Mouse (Mus musculus) erythroblast, embryonic 14.5 days (primary cell): Measurements from ENCODE around the gene Aco1. TPM values are rescaled to one million over a fixed set of nuclear protein-coding genes. Genes with fewer than 3 reads are reported as not detected.

Experiments
- H3K27me3 ChIP-seq: 2 replicates; pipeline ENCODE4 v1.6.1; 2012; ENCODE audit warnings: inconsistent platforms; ENCODE audit not compliant: control insufficient read depth
- H3K36me3 ChIP-seq: 2 replicates; pipeline ENCODE4 v1.6.1; 2012; ENCODE audit warnings: mild to moderate bottlenecking, inconsistent platforms; ENCODE audit not compliant: control insufficient read depth
- H3K4me1 ChIP-seq: 2 replicates; pipeline ENCODE4 v1.6.1; 2012; ENCODE audit warnings: inconsistent platforms; ENCODE audit not compliant: control insufficient read depth
- H3K4me3 ChIP-seq: replicated peaks from 2 replicates; pipeline ENCODE3; 2012; ENCODE audit warnings: moderate library complexity, mild to moderate bottlenecking, inconsistent platforms
- H3K9me3 ChIP-seq: 2 replicates; pipeline ENCODE4 v1.6.1; 2012; ENCODE audit warnings: low read length, inconsistent platforms, mixed read lengths; ENCODE audit not compliant: control insufficient read depth
- GATA1 ChIP-seq: IDR thresholded peaks from 2 replicates; pipeline ENCODE4 v1.6.1; 2012; ENCODE audit warnings: low read length, inconsistent platforms, mixed read lengths
- TAL1 ChIP-seq: IDR thresholded peaks from 3 replicates; pipeline ENCODE4 v1.6.1; 2012; ENCODE audit warnings: low read length, inconsistent platforms, mixed read lengths
- polyA plus RNA-seq: library from polyadenylated mRNA; stranded (reverse); fragments of >175 nt; gene quantifications from 2 replicates; pipeline ENCODE4 v1.2.3, GENCODE M21; 2012

Aco1 gene
- polyA plus RNA-seq, 1 experiment = 0.08 TPM

DNA sequence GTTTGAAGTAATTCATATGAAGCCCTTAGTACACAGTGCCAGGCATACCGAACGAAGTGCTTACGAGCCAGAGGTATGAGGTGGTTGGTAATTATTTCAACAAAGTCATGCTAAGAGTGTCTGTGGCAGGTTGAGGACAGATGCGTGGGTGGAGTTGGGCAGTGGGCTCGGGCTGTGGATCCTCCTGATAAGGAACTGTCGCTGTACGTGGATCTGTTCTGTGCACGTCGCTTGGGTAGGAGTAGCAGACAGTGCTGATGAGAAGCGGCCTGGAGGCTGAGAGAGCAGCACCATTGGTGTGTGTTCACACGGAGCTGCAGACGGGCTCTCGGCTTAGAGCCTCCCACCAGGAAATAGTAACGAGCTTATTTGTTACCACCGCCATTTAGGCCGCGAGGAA, 35.7 kb downstream of the Aco1 start:
- TF ChIP-seq GATA1 (no peak), TAL1 (no peak)
- H3K36me3 ChIP-seq = peaks cover 36% of the 10 kb centered on the region
- H3K9me3 ChIP-seq = no peaks in the 10 kb centered on the region
- no peaks in the 10 kb centered on the region for H3K27me3 ChIP-seq
- no peak overlapping the region for H3K4me3 ChIP-seq
- peaks cover 6% of the 10 kb centered on the region for H3K4me1 ChIP-seq

DNA sequence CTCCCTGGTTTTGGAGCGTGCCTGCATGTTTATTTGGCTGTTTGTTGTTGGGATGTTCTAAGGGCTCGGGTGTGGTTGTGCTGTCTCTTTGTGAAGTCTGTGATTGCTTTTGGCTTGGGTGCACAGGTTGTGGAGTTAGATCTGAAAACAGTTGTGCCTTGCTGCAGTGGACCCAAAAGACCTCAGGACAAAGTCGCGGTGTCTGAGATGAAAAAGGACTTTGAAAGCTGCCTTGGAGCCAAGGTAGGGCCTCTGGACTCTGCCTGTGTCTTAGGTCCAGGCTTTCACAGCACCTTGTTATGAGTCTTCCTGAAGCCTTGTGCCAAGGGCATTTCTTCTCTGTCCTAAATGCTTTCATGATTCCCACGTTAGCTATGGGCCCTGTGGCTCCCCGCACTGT, 37.2 kb downstream of the Aco1 start:
- Histone ChIP-seq H3K27me3 (no peaks in the 10 kb centered on the region), H3K4me3 (no peak overlapping the region), H3K9me3 (no peaks in the 10 kb centered on the region), H3K36me3 (peaks cover 48% of the 10 kb centered on the region), H3K4me1 (peaks cover 6% of the 10 kb centered on the region)
- TF ChIP-seq GATA1 (no peak), TAL1 (no peak)

DNA sequence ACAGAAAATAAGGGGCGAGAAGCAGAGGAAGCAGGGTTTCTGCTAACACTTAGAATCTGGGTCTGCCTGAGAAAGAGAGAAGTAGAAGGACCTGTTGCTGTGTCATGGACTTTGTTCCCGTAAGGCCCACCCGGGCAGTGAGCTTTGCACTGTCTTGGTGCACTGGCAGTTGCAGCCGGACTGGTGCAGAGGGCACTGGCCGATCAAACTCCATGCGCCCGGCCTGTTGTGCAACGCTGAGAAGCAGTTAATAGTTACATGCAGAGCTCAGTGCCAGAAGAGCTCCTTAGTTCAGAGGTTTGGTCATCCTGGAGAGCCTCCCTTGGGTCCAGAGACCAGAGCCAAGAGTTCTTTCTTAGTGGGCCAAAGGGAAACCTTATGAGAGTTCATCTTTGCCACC, 38.8 kb downstream of the Aco1 start:
- Histone ChIP-seq H3K36me3 (peaks cover 55% of the 10 kb centered on the region), H3K27me3 (no peaks in the 10 kb centered on the region), H3K4me1 (peaks cover 6% of the 10 kb centered on the region)

DNA sequence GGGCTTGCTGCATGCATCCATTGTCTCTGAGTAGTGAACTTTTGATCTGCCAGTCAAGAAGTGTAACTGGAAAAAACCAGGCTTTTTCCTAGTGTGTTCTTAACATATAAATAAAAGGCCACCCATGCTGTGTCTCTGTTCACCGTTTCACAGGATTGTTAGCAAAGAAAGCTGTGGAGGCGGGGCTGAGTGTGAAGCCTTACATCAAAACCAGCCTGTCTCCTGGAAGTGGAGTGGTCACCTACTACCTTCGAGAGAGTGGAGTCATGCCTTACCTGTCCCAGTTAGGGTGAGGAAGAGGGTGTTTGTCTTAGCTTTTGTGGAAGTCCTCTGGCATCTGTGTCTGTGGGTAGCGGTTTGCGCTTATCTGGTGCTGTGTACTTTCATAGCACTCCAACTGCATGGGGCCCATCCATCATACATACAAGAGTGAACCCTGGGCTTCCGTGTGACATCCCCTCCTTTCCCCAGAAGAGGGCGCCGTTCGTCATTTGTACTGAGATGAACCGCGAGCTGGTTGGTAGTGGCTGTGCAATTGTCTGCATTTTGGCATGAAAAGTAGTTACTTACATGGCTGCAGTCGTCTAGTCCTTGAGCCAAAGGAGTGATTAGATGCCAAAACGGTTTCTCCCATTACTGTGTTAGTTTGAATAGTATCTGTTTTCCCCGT, 39.9 kb downstream of the Aco1 start:
- Histone ChIP-seq H3K36me3 (peaks cover 57% of the 10 kb centered on the region), H3K27me3 (no peaks in the 10 kb centered on the region), H3K9me3 (no peaks in the 10 kb centered on the region), H3K4me3 (no peak overlapping the region), H3K4me1 (peaks cover 6% of the 10 kb centered on the region)
- TF ChIP-seq GATA1 (no peak), TAL1 (no peak)

More for the DNA sequence above, 38.8 kb downstream of the Aco1 start:
- no peaks in the 10 kb centered on the region for H3K9me3 ChIP-seq
- TF ChIP-seq GATA1 = no peak
- no peak for TF ChIP-seq TAL1
- no peak overlapping the region for H3K4me3 ChIP-seq

DNA sequence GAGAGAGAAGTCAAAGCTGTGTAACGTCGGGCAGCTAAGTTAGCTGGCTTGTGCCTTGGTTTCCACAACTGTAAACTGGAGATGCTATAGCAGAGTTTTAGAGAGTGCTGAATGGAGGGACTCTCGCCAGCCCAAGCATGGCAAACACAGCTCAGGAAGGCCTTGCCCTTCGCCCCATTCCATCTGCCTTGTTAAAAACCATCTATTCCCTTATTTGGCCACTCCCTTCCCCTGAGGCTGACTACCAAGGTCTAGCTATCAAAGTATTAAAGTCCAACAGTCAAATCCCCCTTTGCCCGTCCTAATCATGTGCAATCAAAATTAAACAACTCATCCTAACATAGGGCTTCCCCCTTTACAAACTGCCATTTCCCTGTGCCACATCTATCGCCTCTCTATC, 40.9 kb downstream of the Aco1 start:
- no peak overlapping the region for H3K4me3 ChIP-seq
- H3K27me3 ChIP-seq = no peaks in the 10 kb centered on the region
- peaks cover 59% of the 10 kb centered on the region for H3K36me3 ChIP-seq
- TF ChIP-seq GATA1 = no peak
- no peak for TF ChIP-seq TAL1
- H3K4me1 ChIP-seq = peaks cover 4% of the 10 kb centered on the region; the same call in 1 of the 2 replicates
- H3K9me3 ChIP-seq = no peaks in the 10 kb centered on the region

- H3K36me3 ChIP-seq = peaks cover 66% of the 10 kb centered on the region
- no peaks in the 10 kb centered on the region for H3K9me3 ChIP-seq
- H3K27me3 ChIP-seq = no peaks in the 10 kb centered on the region
- H3K4me3 ChIP-seq = no peak overlapping the region
- H3K4me1 ChIP-seq = peaks cover 4% of the 10 kb centered on the region; the same call in 1 of the 2 replicates
- TF ChIP-seq GATA1 (no peak), TAL1 (no peak)
Observed at GRCm38 (mm10) chr4:40184470-40184869, 41.6 kb downstream of the Aco1 start.

- TF ChIP-seq GATA1 (no peak), TAL1 (no peak)
- no peaks in the 10 kb centered on the region for H3K9me3 ChIP-seq
- H3K36me3 ChIP-seq = peaks cover 60% of the 10 kb centered on the region
- H3K4me1 ChIP-seq = peaks cover under 1% of the 10 kb centered on the region; the same call in 1 of the 2 replicates
- no peaks in the 10 kb centered on the region for H3K27me3 ChIP-seq
- no peak overlapping the region for H3K4me3 ChIP-seq
Observed at GRCm38 (mm10) chr4:40187956-40188355, 45.1 kb downstream of the Aco1 start.

- H3K36me3 ChIP-seq = peaks cover 43% of the 10 kb centered on the region
- TF ChIP-seq TAL1 = no peak
- TF ChIP-seq GATA1 = no peak
- no peaks in the 10 kb centered on the region for H3K4me1 ChIP-seq
- H3K4me3 ChIP-seq = no peak overlapping the region
- no peaks in the 10 kb centered on the region for H3K9me3 ChIP-seq
- H3K27me3 ChIP-seq = no peaks in the 10 kb centered on the region
Observed at GRCm38 (mm10) chr4:40192246-40192645, 49.4 kb downstream of the Aco1 start.

DNA sequence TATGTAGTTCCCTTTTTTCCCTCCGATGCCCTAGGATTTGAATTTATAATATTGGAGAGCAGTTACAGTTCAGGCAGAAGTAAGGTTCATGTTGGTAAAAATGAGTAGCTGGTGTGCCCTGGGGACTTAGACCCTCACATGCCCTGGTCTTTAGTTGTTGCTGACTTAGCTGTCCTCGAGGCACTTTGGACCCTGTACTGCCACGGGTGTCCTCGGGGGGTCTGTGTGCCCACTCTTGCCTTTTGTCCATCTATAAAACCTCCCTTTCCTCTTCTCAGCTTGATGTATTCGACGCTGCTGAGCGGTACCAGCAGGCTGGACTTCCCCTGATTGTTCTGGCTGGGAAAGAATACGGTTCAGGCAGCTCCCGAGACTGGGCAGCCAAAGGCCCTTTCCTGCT, 50.6 kb downstream of the Aco1 start:
- Histone ChIP-seq H3K4me3 (no peak overlapping the region), H3K4me1 (no peaks in the 10 kb centered on the region), H3K36me3 (peaks cover 46% of the 10 kb centered on the region), H3K27me3 (no peaks in the 10 kb centered on the region), H3K9me3 (no peaks in the 10 kb centered on the region)
- TF ChIP-seq GATA1 (no peak), TAL1 (no peak)

- Histone ChIP-seq H3K4me3 (no peak overlapping the region), H3K9me3 (no peaks in the 10 kb centered on the region), H3K36me3 (peaks cover 30% of the 10 kb centered on the region), H3K27me3 (no peaks in the 10 kb centered on the region), H3K4me1 (no peaks in the 10 kb centered on the region)
- TF ChIP-seq TAL1 = no peak
- TF ChIP-seq GATA1 = no peak
Observed at GRCm38 (mm10) chr4:40195336-40195735, 52.5 kb downstream of the Aco1 start.
